Comparison of ENCODE assay signal across 8 mouse cellular contexts in genomic region chr3:131271559-131272373, GRCm38 (mm10). TPM values are rescaled to one million over a fixed set of nuclear protein-coding genes. Genes with fewer than 3 reads are reported as not detected.
A peak's percentile ranks its signal among the peaks of the same experiment; 100 is the strongest.
DNase-seq lines count a peak whose midpoint lies in the region; ATAC-seq lines count a peak whose summit lies in the region.

TSS of gene Hadh (minus strand) at chr3:131272101.

- H3K27me3 ChIP-seq in intestine, embryonic 14.5 days (replicated peaks; ENCODE audit: control insufficient read depth, insufficient read depth, low read length), result no peaks in the 10 kb centered on the region

- peaks cover 2% of the 10 kb centered on the region for H3K36me3 ChIP-seq in intestine, embryonic 14.5 days (ENCODE audit: control insufficient read depth, insufficient read depth, low read length)

- H3K9ac ChIP-seq in intestine, embryonic 14.5 days (ENCODE audit: low read length), result peak within 1 kb of the TSS; percentile 67

- H3K27ac ChIP-seq in intestine, embryonic 14.5 days (ENCODE audit: low read depth), result peak within 1 kb of the TSS; percentile 78

- H3K4me1 ChIP-seq in intestine, embryonic 14.5 days (replicated peaks; ENCODE audit: control insufficient read depth, insufficient read depth, low read length), result peaks cover 18% of the 10 kb centered on the region

- under 1% methylated on average over 54 of the region's 54 CpGs for WGBS in intestine, embryonic 14.5 days

- peak within 1 kb of the TSS; percentile 51 for H3K4me2 ChIP-seq in intestine, embryonic 14.5 days (ENCODE audit: low read length)

- H3K4me3 ChIP-seq in intestine, embryonic 14.5 days (ENCODE audit: low read depth, low read length), result peak within 1 kb of the TSS; percentile 81

- intact Hi-C loops in left cerebral cortex, postnatal 14 days (cut with DNase I), result no loop called here

- H3K9me3 ChIP-seq in intestine, embryonic 14.5 days (ENCODE audit: control insufficient read depth, low read length), result no peaks in the 10 kb centered on the region

- peak; percentile 92 for ATAC-seq in intestine, embryonic 14.5 days (replicated peaks; ENCODE audit: low FRiP score, low TSS enrichment, low read depth)

- DNase-seq in adrenal gland, adult (ENCODE audit: inconsistent age in 2 of 2, low spot score in 1 of 2), result peak; percentile 91 to 96
- DNase-seq in embryo, embryonic 10.5 days (ENCODE audit: low spot score), result peak; percentile 91
- peak; percentile 92 for DNase-seq in gastrocnemius, postnatal 25 days
- DNase-seq in intestine, embryonic 14.5 days (ENCODE audit: low spot score), result peak; percentile 93
- DNase-seq in left cerebral cortex, postnatal 14 days (ENCODE audit: low spot score in 2 of 2), result peak; percentile 63 to 76
- DNase-seq in mesoderm, embryonic 11.5 days (ENCODE audit: low read depth, low spot score), result peak; percentile 91
- peak; percentile 63 to 68 for DNase-seq in right cerebral cortex, postnatal 36 days (ENCODE audit: low spot score in 2 of 2)
- DNase-seq in yolk sac, embryonic 10.5 days (ENCODE audit: low spot score), result peak; percentile 91

RNA-seq across cellular contexts. Expression of gene Hadh, which starts in this region (rescaled TPM):
- total RNA-seq in gastrocnemius, postnatal 25 days (2021), result 100 to 1,000 TPM; 159 to 184 TPM
- 181 and 191 TPM in 2 replicates for polyA plus RNA-seq in intestine, embryonic 14.5 days (2014; fragmentation: Nextera tagmentation; extraction: Ambion mirVana)
- total RNA-seq in left cerebral cortex, postnatal 14 days (2021), result 10 to 100 TPM; 20.0 to 22.5 TPM

Comparison
In these comparisons a context has a peak if more than half of its experiments do, and no peak if none do; other contexts are left out.
1. Peak in every context shown above with its lines: DNase-seq, ATAC-seq, H3K4me3 ChIP-seq and H3K27ac ChIP-seq.
2. RNA of gene Hadh (total RNA-seq): 159 to 184 TPM in gastrocnemius, postnatal 25 days; 20.0 to 22.5 TPM in left cerebral cortex, postnatal 14 days; every median in the first group is over 4 times any median in the second.